14 mouse cellular contexts compared by ENCODE assay signal in genomic region chr2:79188511-79189193, GRCm38 (mm10).
"Had no signal": no experiment of that assay in that cellular context is flagged by ENCODE, and none has a peak within 500 bp of the region (broad histone marks: within the 10 kb centered on the region; RNA-seq: fewer than 3 reads in every experiment).

No protein-coding gene starts in this region.

- H3K27me3 ChIP-seq: kidney, embryonic 15.5 days; limb, embryonic 13.5 days had no signal

- H3K4me2 ChIP-seq: kidney, embryonic 15.5 days; limb, embryonic 13.5 days had no signal

- H3K9me3 ChIP-seq: kidney, embryonic 15.5 days; limb, embryonic 13.5 days had no signal

- H3K27ac ChIP-seq: kidney, embryonic 15.5 days; limb, embryonic 13.5 days; liver, embryonic 14.5 days had no signal

- H3K9ac ChIP-seq: kidney, embryonic 15.5 days; limb, embryonic 13.5 days; liver, embryonic 14.5 days had no signal

- H3K36me3 ChIP-seq: kidney, embryonic 15.5 days; limb, embryonic 13.5 days had no signal

- DNase-seq: kidney, adult 2 months; kidney, postnatal 14 days; layer of hippocampus, adult 9-11 months; layer of hippocampus, postnatal 36 days; lung, adult 18-20 months; midbrain, embryonic 14.5 days; retina, postnatal 1 day; right cerebral cortex, postnatal 4 days; spleen, adult 18-20 months; thymus, adult 18-20 months; thymus, postnatal 14 days had no signal

- H3K4me3 ChIP-seq: kidney, embryonic 15.5 days; limb, embryonic 13.5 days had no signal
